Mouse (Mus musculus): ENCODE results near the gene Abhd15. TPM values are rescaled to one million over a fixed set of nuclear protein-coding genes. Genes with fewer than 3 reads are reported as not detected.

The Abhd15 gene
- polyA plus RNA-seq, 1 experiment from 2014 or later, result 4.2 TPM

- ATAC-seq (ENCODE audit: insufficient read depth, low FRiP score), result peak; percentile 74
- 0% methylated on average over 23 of the region's 23 CpGs for WGBS
- H3K9ac ChIP-seq (ENCODE audit: low read length), result peak overlapping the region; percentile 96
Observed at GRCm38 (mm10) chr11:77491502-77492291, 23.2 kb upstream of the Abhd15 start.

GRCm38 (mm10) chr11:77492311-77492871, 22.5 kb upstream of the Abhd15 start:
- under 1% methylated on average over 18 of the region's 18 CpGs for WGBS
- Histone ChIP-seq H3K27ac (ENCODE audit: low read length) (peak overlapping the region; percentile 89), H3K9me3 (replicated peaks; ENCODE audit: control insufficient read depth, low read length) (no peaks in the 10 kb centered on the region), H3K27me3 (ENCODE audit: control insufficient read depth, insufficient read depth, low read length) (no peaks in the 10 kb centered on the region), H3K9ac (ENCODE audit: low read length) (peak overlapping the region; percentile 96), H3K36me3 (ENCODE audit: control insufficient read depth, insufficient read depth, low read length) (no peaks in the 10 kb centered on the region), H3K4me2 (ENCODE audit: low read depth, low read length) (peak overlapping the region; percentile 89), H3K4me3 (replicated peaks; ENCODE audit: low read length) (peak overlapping the region; percentile 79), H3K4me1 (ENCODE audit: control insufficient read depth, insufficient read depth, low read length) (peaks cover 59% of the 10 kb centered on the region)
- ATAC-seq (ENCODE audit: insufficient read depth, low FRiP score), result no peak

More at GRCm38 (mm10) chr11:77491502-77492291, 23.2 kb upstream of the Abhd15 start:
- Histone ChIP-seq H3K4me2 (ENCODE audit: low read depth, low read length) (peak overlapping the region; percentile 89), H3K9me3 (replicated peaks; ENCODE audit: control insufficient read depth, low read length) (no peaks in the 10 kb centered on the region), H3K27me3 (ENCODE audit: control insufficient read depth, insufficient read depth, low read length) (no peaks in the 10 kb centered on the region), H3K4me1 (ENCODE audit: control insufficient read depth, insufficient read depth, low read length) (peaks cover 60% of the 10 kb centered on the region), H3K36me3 (ENCODE audit: control insufficient read depth, insufficient read depth, low read length) (no peaks in the 10 kb centered on the region), H3K27ac (ENCODE audit: low read length) (peak overlapping the region; percentile 89), H3K4me3 (replicated peaks; ENCODE audit: low read length) (peak overlapping the region; percentile 79)

- ATAC-seq (ENCODE audit: insufficient read depth, low FRiP score), result peak; percentile 79
- WGBS, result 1% methylated on average over 31 of the region's 32 CpGs
- Histone ChIP-seq H3K9me3 (replicated peaks; ENCODE audit: control insufficient read depth, low read length) (no peaks in the 10 kb centered on the region), H3K9ac (ENCODE audit: low read length) (peak overlapping the region; percentile 96), H3K27me3 (ENCODE audit: control insufficient read depth, insufficient read depth, low read length) (no peaks in the 10 kb centered on the region), H3K4me2 (ENCODE audit: low read depth, low read length) (peak overlapping the region; percentile 89), H3K4me3 (replicated peaks; ENCODE audit: low read length) (peak overlapping the region; percentile 79), H3K36me3 (ENCODE audit: control insufficient read depth, insufficient read depth, low read length) (no peaks in the 10 kb centered on the region), H3K4me1 (ENCODE audit: control insufficient read depth, insufficient read depth, low read length) (peaks cover 63% of the 10 kb centered on the region), H3K27ac (ENCODE audit: low read length) (peak overlapping the region; percentile 89)
Observed at GRCm38 (mm10) chr11:77492911-77493332, 22.0 kb upstream of the Abhd15 start.

- WGBS, result under 1% methylated on average over 72 of the region's 74 CpGs
- H3K9me3 ChIP-seq (replicated peaks; ENCODE audit: control insufficient read depth, low read length), result no peaks in the 10 kb centered on the region
- no peaks in the 10 kb centered on the region for H3K36me3 ChIP-seq (ENCODE audit: control insufficient read depth, insufficient read depth, low read length)
- H3K4me2 ChIP-seq (ENCODE audit: low read depth, low read length), result peak within 1 kb of the TSS; percentile 89
- peak within 1 kb of the TSS; percentile 89 for H3K27ac ChIP-seq (ENCODE audit: low read length)
- H3K9ac ChIP-seq (ENCODE audit: low read length), result peak within 1 kb of the TSS; percentile 96
- H3K4me3 ChIP-seq (replicated peaks; ENCODE audit: low read length), result peak within 1 kb of the TSS; percentile 79
- peaks cover 66% of the 10 kb centered on the region for H3K4me1 ChIP-seq (ENCODE audit: control insufficient read depth, insufficient read depth, low read length)
- H3K27me3 ChIP-seq (ENCODE audit: control insufficient read depth, insufficient read depth, low read length), result no peaks in the 10 kb centered on the region
- ATAC-seq (ENCODE audit: insufficient read depth, low FRiP score), result no peak
Observed at GRCm38 (mm10) chr11:77493512-77494343, 21.2 kb upstream of the Abhd15 start, which contains the start of gene Git1. Gene Git1 (plus strand): TSS chr11:77493562.

- H3K27ac ChIP-seq (ENCODE audit: low read length), result peak overlapping the region; percentile 89
- H3K4me1 ChIP-seq (ENCODE audit: control insufficient read depth, insufficient read depth, low read length), result peaks cover 64% of the 10 kb centered on the region
- no peaks in the 10 kb centered on the region for H3K27me3 ChIP-seq (ENCODE audit: control insufficient read depth, insufficient read depth, low read length)
- H3K9me3 ChIP-seq (replicated peaks; ENCODE audit: control insufficient read depth, low read length), result no peaks in the 10 kb centered on the region
- no peak for ATAC-seq (ENCODE audit: insufficient read depth, low FRiP score)
- H3K4me3 ChIP-seq (replicated peaks; ENCODE audit: low read length), result peak overlapping the region; percentile 79
- 26% methylated on average over 4 of the region's 4 CpGs for WGBS
- peak overlapping the region; percentile 81 for H3K4me2 ChIP-seq (ENCODE audit: low read depth, low read length)
- peak overlapping the region; percentile 96 for H3K9ac ChIP-seq (ENCODE audit: low read length)
- H3K36me3 ChIP-seq (ENCODE audit: control insufficient read depth, insufficient read depth, low read length), result 0 out of 2 replicates have a peak, but pooled peaks cover 1% of the 10 kb centered on the region
Observed at GRCm38 (mm10) chr11:77494344-77494676, 20.6 kb upstream of the Abhd15 start.

GRCm38 (mm10) chr11:77494782-77495181, 20.1 kb upstream of the Abhd15 start:
- H3K4me3 ChIP-seq (replicated peaks; ENCODE audit: low read length), result peak overlapping the region; percentile 79
- peak overlapping the region; percentile 81 for H3K4me2 ChIP-seq (ENCODE audit: low read depth, low read length)
- H3K27ac ChIP-seq (ENCODE audit: low read length), result no peak overlapping the region
- 64% methylated on average over 6 of the region's 6 CpGs for WGBS
- H3K4me1 ChIP-seq (ENCODE audit: control insufficient read depth, insufficient read depth, low read length), result peaks cover 64% of the 10 kb centered on the region
- no peaks in the 10 kb centered on the region for H3K27me3 ChIP-seq (ENCODE audit: control insufficient read depth, insufficient read depth, low read length)
- peak overlapping the region; percentile 96 for H3K9ac ChIP-seq (ENCODE audit: low read length)
- no peak for ATAC-seq (ENCODE audit: insufficient read depth, low FRiP score)
- H3K36me3 ChIP-seq (ENCODE audit: control insufficient read depth, insufficient read depth, low read length), result 0 out of 2 replicates have a peak, but pooled peaks cover 3% of the 10 kb centered on the region
- H3K9me3 ChIP-seq (replicated peaks; ENCODE audit: control insufficient read depth, low read length), result no peaks in the 10 kb centered on the region

DNA sequence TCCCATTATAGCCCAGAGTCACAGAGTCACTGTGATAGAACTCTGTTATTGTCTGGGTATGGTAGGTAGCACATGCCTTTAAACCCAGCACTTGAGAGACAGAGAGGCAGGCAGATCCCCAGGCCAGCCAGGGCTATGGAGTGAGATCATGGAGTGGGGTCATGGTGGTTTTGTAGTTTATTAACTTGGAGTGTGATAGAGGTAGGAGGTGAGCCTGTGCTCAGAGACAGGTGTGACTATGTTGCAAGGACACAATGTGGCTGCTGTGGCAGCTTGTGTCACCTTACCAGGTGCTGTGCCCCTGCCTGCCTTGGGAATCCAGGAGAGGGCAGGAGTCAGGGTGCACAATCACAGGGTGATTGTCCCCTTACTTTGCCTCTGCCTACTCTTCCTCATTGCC, 19.4 kb upstream of the Abhd15 start:
- 0 out of 2 replicates have a peak overlapping the region, but pooled peaks have one; percentile 1 for H3K9ac ChIP-seq (ENCODE audit: low read length)

DNA sequence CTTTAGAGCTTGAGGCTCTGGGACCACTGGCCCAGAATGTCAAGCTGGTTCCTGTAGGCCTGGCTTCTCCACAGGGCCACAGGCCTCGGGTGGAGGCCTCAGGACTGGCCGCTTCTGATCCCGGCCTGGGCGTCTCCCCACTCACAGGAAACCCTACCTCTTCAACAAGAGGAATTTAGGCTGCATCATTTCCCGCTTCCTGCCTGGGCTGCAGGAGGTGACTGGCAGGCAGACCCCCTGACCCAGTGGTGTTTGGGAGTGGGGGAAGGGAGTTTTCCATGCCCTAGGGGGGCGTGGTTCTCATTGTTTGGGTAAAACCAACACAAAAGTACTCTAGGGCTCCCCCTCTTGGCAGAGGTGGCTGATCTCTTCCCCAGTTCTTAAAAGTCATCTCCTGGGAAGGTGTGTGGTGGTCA, 17.6 kb upstream of the Abhd15 start:
- Histone ChIP-seq H3K27ac (ENCODE audit: low read length) (peak overlapping the region; percentile 69), H3K4me1 (ENCODE audit: control insufficient read depth, insufficient read depth, low read length) (peaks cover 46% of the 10 kb centered on the region), H3K36me3 (ENCODE audit: control insufficient read depth, insufficient read depth, low read length) (0 out of 2 replicates have a peak, but pooled peaks cover 11% of the 10 kb centered on the region), H3K4me2 (ENCODE audit: low read depth, low read length) (0 out of 2 replicates have a peak overlapping the region, but pooled peaks have one; percentile 1), H3K9ac (ENCODE audit: low read length) (0 out of 2 replicates have a peak overlapping the region, but pooled peaks have one; percentile 36), H3K9me3 (replicated peaks; ENCODE audit: control insufficient read depth, low read length) (no peaks in the 10 kb centered on the region), H3K27me3 (ENCODE audit: control insufficient read depth, insufficient read depth, low read length) (no peaks in the 10 kb centered on the region), H3K4me3 (replicated peaks; ENCODE audit: low read length) (no peak overlapping the region)
- 19% methylated on average over 6 of the region's 6 CpGs for WGBS
- no peak for ATAC-seq (ENCODE audit: insufficient read depth, low FRiP score)

More for the DNA sequence above, 19.4 kb upstream of the Abhd15 start:
- Histone ChIP-seq H3K27me3 (ENCODE audit: control insufficient read depth, insufficient read depth, low read length) (no peaks in the 10 kb centered on the region), H3K4me3 (replicated peaks; ENCODE audit: low read length) (no peak overlapping the region), H3K4me1 (ENCODE audit: control insufficient read depth, insufficient read depth, low read length) (peaks cover 58% of the 10 kb centered on the region), H3K9me3 (replicated peaks; ENCODE audit: control insufficient read depth, low read length) (no peaks in the 10 kb centered on the region), H3K27ac (ENCODE audit: low read length) (peak overlapping the region; percentile 66; the same call in 1 of the 2 replicates), H3K4me2 (ENCODE audit: low read depth, low read length) (no peak overlapping the region), H3K36me3 (ENCODE audit: control insufficient read depth, insufficient read depth, low read length) (0 out of 2 replicates have a peak, but pooled peaks cover 4% of the 10 kb centered on the region)
- ATAC-seq (ENCODE audit: insufficient read depth, low FRiP score), result no peak

Data from stomach, embryonic 16.5 days (tissue).